Mouse (Mus musculus): ENCODE results near the gene Zfp772. TPM values are rescaled to one million over a fixed set of nuclear protein-coding genes. Genes with fewer than 3 reads are reported as not detected.
"Not testable (repeated sequence)": the region's sequence is repeated elsewhere in the genome, so short reads cannot be mapped to it uniquely, and the experiment has no call there.

Zfp772 gene
- polyA plus RNA-seq (2016; fragmentation: Nextera tagmentation; extraction: Ambion mirVana), result 8.4 and 11.1 TPM in 2 replicates

GRCm38 (mm10) chr7:7209313-7210151, at the start of gene Zfp772:
Zfp772 (minus strand) TSS chr7:7209998.
- H3K36me3 ChIP-seq, result peaks cover 21% of the 10 kb centered on the region
- not testable (repeated sequence) for H3K4me1 ChIP-seq; H3K27me3 ChIP-seq (ENCODE audit: low read depth, poor library complexity, severe bottlenecking); H3K9me3 ChIP-seq (replicated peaks)
- H3K27ac ChIP-seq (replicated peaks), result 0 out of 2 replicates have a peak within 1 kb of the TSS, but pooled peaks have one; percentile 52
- DNase-seq (ENCODE audit: low spot score), result peak; percentile 26
- H3K4me3 ChIP-seq, result peak within 1 kb of the TSS; percentile 58
- under 1% methylated on average over 24 of the region's 24 CpGs for WGBS

GRCm38 (mm10) chr7:7247228-7247627, 37.4 kb upstream of the Zfp772 start, which contains the start of gene Vmn2r29:
Vmn2r29 (minus strand) TSS chr7:7247328.
- not testable (repeated sequence) for H3K27ac ChIP-seq (replicated peaks); H3K9me3 ChIP-seq (replicated peaks); H3K36me3 ChIP-seq; DNase-seq (ENCODE audit: low spot score); H3K4me3 ChIP-seq; H3K4me1 ChIP-seq; H3K27me3 ChIP-seq (ENCODE audit: low read depth, poor library complexity, severe bottlenecking)
- WGBS, result no CpG with 5 or more reads among the region's 1 CpGs

DNA sequence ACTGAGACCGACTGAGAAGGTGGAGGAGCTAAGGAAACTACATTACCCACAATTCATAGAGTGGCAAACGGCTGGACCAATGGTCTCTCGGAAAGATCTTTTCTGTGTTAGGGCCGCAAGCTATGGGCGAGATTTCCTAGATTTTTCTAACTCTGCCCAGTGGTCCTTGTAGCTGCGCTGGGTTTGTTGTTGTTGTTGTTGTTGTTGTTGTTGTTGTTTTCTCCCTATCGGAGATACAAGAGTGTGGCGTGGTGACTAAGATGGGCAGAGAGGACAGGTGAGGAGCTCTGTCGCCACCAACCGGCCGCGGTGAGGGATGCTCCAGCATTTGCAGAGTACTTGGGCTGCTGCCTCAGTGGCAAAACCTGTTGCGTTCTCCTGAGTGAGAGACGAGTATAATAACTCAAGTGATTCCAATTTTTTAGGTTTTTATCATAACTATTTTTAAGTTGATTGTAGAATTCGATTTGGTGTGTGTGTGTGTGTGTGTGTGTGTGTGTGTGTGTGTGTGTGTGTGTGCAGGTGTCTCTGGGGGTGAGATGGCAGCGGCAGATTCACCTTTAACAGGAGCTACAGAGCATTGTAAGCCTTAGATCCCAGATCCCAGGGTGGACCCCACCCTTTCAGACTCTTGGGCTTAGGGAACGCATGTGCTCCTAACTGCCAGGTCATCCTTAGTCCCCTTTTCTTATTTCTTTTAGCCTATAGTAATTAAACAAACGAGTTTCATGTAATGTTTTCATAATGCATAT, 21.4 kb downstream of the Zfp772 start:
- WGBS, result 8% methylated on average over 17 of the region's 18 CpGs

GRCm38 (mm10) chr7:7187417-7188190, 22.2 kb downstream of the Zfp772 start:
- H3K27ac ChIP-seq (replicated peaks), result no peak overlapping the region
- no peak for DNase-seq (ENCODE audit: low spot score)
- H3K4me3 ChIP-seq, result peak overlapping the region; percentile 58
- no peaks in the 10 kb centered on the region for H3K4me1 ChIP-seq
- H3K36me3 ChIP-seq, result peaks cover 7% of the 10 kb centered on the region
- 40% methylated on average over 13 of the region's 13 CpGs for WGBS
- no peaks in the 10 kb centered on the region for H3K27me3 ChIP-seq (ENCODE audit: low read depth, poor library complexity, severe bottlenecking)
- no peaks in the 10 kb centered on the region for H3K9me3 ChIP-seq (replicated peaks)

More for the DNA sequence above, 21.4 kb downstream of the Zfp772 start:
- no peaks in the 10 kb centered on the region; the same call in 1 of the 2 replicates for H3K36me3 ChIP-seq
- H3K27ac ChIP-seq (replicated peaks), result peak overlapping the region; percentile 65; the same call in 1 of the 2 replicates
- H3K4me3 ChIP-seq, result peak overlapping the region; percentile 58
- no peaks in the 10 kb centered on the region for H3K9me3 ChIP-seq (replicated peaks)
- no peaks in the 10 kb centered on the region for H3K4me1 ChIP-seq
- peak; percentile 73 for DNase-seq (ENCODE audit: low spot score)
- H3K27me3 ChIP-seq (ENCODE audit: low read depth, poor library complexity, severe bottlenecking), result no peaks in the 10 kb centered on the region

DNA sequence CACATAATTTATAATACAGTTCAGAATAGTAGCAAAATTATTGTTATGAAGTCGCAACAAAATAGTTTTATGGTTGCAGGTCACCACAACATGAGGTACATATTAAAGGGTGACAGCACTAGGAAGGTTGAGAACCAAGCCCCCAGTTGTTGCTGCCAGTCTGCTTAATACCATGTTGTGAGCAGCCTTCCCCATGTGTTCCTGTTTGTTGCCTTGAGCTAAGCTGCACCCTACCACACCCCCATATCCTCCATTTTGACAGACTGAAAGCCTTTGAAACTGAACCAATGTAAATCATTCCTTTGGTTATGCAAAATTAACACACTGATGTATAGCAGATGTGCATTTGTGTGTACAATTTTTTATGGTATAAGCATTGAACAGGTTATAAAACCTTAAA, 23.9 kb downstream of the Zfp772 start:
- no peaks in the 10 kb centered on the region for H3K4me1 ChIP-seq
- no peak for DNase-seq (ENCODE audit: low spot score)
- H3K27me3 ChIP-seq (ENCODE audit: low read depth, poor library complexity, severe bottlenecking), result no peaks in the 10 kb centered on the region
- 100% methylated on average over 1 of the region's 1 CpGs for WGBS
- no peak overlapping the region for H3K4me3 ChIP-seq
- H3K9me3 ChIP-seq (replicated peaks), result no peaks in the 10 kb centered on the region
- no peak overlapping the region for H3K27ac ChIP-seq (replicated peaks)
- H3K36me3 ChIP-seq, result peaks cover 24% of the 10 kb centered on the region

- WGBS, result 3% methylated on average over 26 of the region's 26 CpGs
- Histone ChIP-seq H3K4me3 (peak within 1 kb of the TSS; percentile 66), H3K27me3 (ENCODE audit: low read depth, poor library complexity, severe bottlenecking) (no peaks in the 10 kb centered on the region), H3K27ac (replicated peaks) (peak within 1 kb of the TSS; percentile 77), H3K36me3 (peaks cover 16% of the 10 kb centered on the region), H3K9me3 (replicated peaks) (no peaks in the 10 kb centered on the region), H3K4me1 (peaks cover 8% of the 10 kb centered on the region)
- peak; percentile 29 for DNase-seq (ENCODE audit: low spot score)
Measured at GRCm38 (mm10) chr7:7171227-7172147, 38.3 kb downstream of the Zfp772 start, which contains the start of gene Zfp418. Zfp418 (plus strand) TSS chr7:7171330.

Other genes with a start within 250 kb of the Zfp772 start
- gene Aurkc, start 214.7 kb downstream of the Zfp772 start, polyA plus RNA-seq (2016; fragmentation: Nextera tagmentation; extraction: Ambion mirVana), result not detected in 2 replicates
- gene Zfp954, start 88.5 kb downstream of the Zfp772 start, polyA plus RNA-seq (2016; fragmentation: Nextera tagmentation; extraction: Ambion mirVana), result 13.8 and 17.2 TPM in 2 replicates
- gene Zfp773, start 73.2 kb downstream of the Zfp772 start, polyA plus RNA-seq (2016; fragmentation: Nextera tagmentation; extraction: Ambion mirVana), result 5.0 and 8.2 TPM in 2 replicates
- 2.4 and 2.7 TPM in 2 replicates for gene Zfp418, start 38.7 kb downstream of the Zfp772 start, polyA plus RNA-seq (2016; fragmentation: Nextera tagmentation; extraction: Ambion mirVana)
- gene Vmn2r29, start 37.3 kb upstream of the Zfp772 start, polyA plus RNA-seq (2016; fragmentation: Nextera tagmentation; extraction: Ambion mirVana), result 0.28 and 0.65 TPM in 2 replicates
- gene Gm45844, start 68.3 kb upstream of the Zfp772 start, polyA plus RNA-seq (2016; fragmentation: Nextera tagmentation; extraction: Ambion mirVana), result 1.5 and 2.0 TPM in 2 replicates
- 42.7 and 56.4 TPM in 2 replicates for gene Clcn4, start 90.9 kb upstream of the Zfp772 start, polyA plus RNA-seq (2016; fragmentation: Nextera tagmentation; extraction: Ambion mirVana)
- gene Vmn2r30, start 127.6 kb upstream of the Zfp772 start, polyA plus RNA-seq (2016; fragmentation: Nextera tagmentation; extraction: Ambion mirVana), result not detected in 2 replicates
- not detected in 2 replicates for gene Gm45783, start 164.6 kb upstream of the Zfp772 start, polyA plus RNA-seq (2016; fragmentation: Nextera tagmentation; extraction: Ambion mirVana)
- gene Vmn2r31, start 189.7 kb upstream of the Zfp772 start, polyA plus RNA-seq (2016; fragmentation: Nextera tagmentation; extraction: Ambion mirVana), result not detected in 2 replicates

Data from midbrain, embryonic 10.5 days (tissue).